Mouse (Mus musculus): ENCODE measurements around the gene Cyp4b1. TPM values are rescaled to one million over a fixed set of nuclear protein-coding genes. Genes with fewer than 3 reads are reported as not detected.
"Not testable (repeated sequence)": the region's sequence is repeated elsewhere in the genome, so short reads cannot be mapped to it uniquely, and the experiment has no call there.

Gene Cyp4b1
- polyA plus RNA-seq, 1 experiment from 2014 or later = 0.36 TPM

GRCm38 (mm10) chr4:115625560-115625959 is 22.0 kb downstream of the Cyp4b1 start:
- H3K36me3 ChIP-seq; ATAC-seq (ENCODE audit: low FRiP score); H3K4me1 ChIP-seq; H3K4me2 ChIP-seq (replicated peaks); H3K4me3 ChIP-seq; H3K27me3 ChIP-seq; H3K9ac ChIP-seq; H3K27ac ChIP-seq; H3K9me3 ChIP-seq (replicated peaks): not testable (repeated sequence)
- WGBS = 96% methylated on average over 3 of the region's 3 CpGs

GRCm38 (mm10) chr4:115614005-115614404 is 33.5 kb downstream of the Cyp4b1 start:
- Histone ChIP-seq H3K4me2 (replicated peaks) (no peak overlapping the region), H3K27ac (no peak overlapping the region), H3K27me3 (no peaks in the 10 kb centered on the region), H3K36me3 (no peaks in the 10 kb centered on the region), H3K9ac (no peak overlapping the region), H3K4me3 (no peak overlapping the region), H3K4me1 (no peaks in the 10 kb centered on the region), H3K9me3 (replicated peaks) (no peaks in the 10 kb centered on the region)
- no peak for ATAC-seq (ENCODE audit: low FRiP score)

DNA sequence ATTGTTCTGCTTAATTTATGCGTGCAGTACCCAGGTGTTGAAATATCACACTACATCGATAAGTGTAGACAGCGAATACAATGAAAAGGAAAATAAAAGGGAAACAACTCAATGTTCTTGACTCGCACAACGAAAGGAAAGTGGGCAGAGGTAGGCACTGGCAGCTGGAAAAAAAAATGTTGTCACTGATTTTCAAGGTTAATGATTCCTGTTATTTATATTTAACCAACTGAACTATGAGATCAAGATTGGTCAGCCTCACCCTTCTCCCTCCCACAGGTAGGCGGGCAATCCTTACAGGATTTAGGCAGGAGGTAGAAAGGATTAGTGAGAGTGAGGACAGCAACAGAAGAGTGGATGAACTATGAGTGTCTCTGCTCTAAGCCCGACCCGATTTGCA is 46.9 kb downstream of the Cyp4b1 start, which contains the start of gene Cyp4a32:
Cyp4a32 (plus strand) TSS at position 359 of the 400 bp plus-strand sequence.
- not testable (repeated sequence) for H3K27ac ChIP-seq; H3K27me3 ChIP-seq; H3K36me3 ChIP-seq; H3K4me3 ChIP-seq; H3K4me1 ChIP-seq; H3K4me2 ChIP-seq (replicated peaks); H3K9ac ChIP-seq; H3K9me3 ChIP-seq (replicated peaks); ATAC-seq (ENCODE audit: low FRiP score)
- WGBS = 86% methylated on average over 8 of the region's 8 CpGs

- Histone ChIP-seq H3K4me1 (no peaks in the 10 kb centered on the region), H3K9ac (no peak overlapping the region), H3K27ac (no peak overlapping the region), H3K36me3 (no peaks in the 10 kb centered on the region), H3K4me2 (replicated peaks) (no peak overlapping the region), H3K4me3 (no peak overlapping the region), H3K27me3 (no peaks in the 10 kb centered on the region), H3K9me3 (replicated peaks) (no peaks in the 10 kb centered on the region)
- WGBS = 86% methylated on average over 2 of the region's 2 CpGs
- no peak for ATAC-seq (ENCODE audit: low FRiP score)
These were observed 50.6 kb downstream of the Cyp4b1 start for GRCm38 (mm10) chr4:115596824-115597336.

DNA sequence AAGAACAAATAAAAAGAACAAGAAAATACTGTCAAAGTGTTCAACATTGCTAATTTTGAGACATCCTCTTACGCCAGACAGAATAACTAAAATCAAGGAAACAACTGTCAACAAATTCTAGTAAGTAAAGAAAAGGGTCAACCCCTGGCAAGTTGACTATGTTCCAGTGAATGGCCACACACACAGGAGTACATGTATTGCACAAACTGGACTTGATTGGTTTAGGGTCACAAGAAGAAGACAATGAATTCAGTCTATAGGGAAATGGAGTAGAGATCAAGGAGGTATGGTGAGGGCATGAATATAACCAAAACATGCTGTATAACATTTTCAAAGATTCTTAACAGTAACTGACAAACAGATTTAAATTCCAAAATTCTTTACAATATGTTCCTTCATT is 51.2 kb downstream of the Cyp4b1 start:
- no peak overlapping the region for H3K9ac ChIP-seq
- H3K4me1 ChIP-seq = no peaks in the 10 kb centered on the region
- 87% methylated on average over 1 of the region's 1 CpGs for WGBS
- H3K27me3 ChIP-seq = no peaks in the 10 kb centered on the region
- no peak overlapping the region for H3K27ac ChIP-seq
- ATAC-seq (ENCODE audit: low FRiP score) = no peak
- no peaks in the 10 kb centered on the region for H3K36me3 ChIP-seq
- no peak overlapping the region for H3K4me2 ChIP-seq (replicated peaks)
- H3K9me3 ChIP-seq (replicated peaks) = no peaks in the 10 kb centered on the region
- H3K4me3 ChIP-seq = no peak overlapping the region

GRCm38 (mm10) chr4:115583036-115583435 is 64.5 kb downstream of the Cyp4b1 start:
- Histone ChIP-seq H3K4me2 (replicated peaks) (no peak overlapping the region), H3K4me3 (no peak overlapping the region), H3K36me3 (no peaks in the 10 kb centered on the region), H3K27me3 (no peaks in the 10 kb centered on the region), H3K4me1 (no peaks in the 10 kb centered on the region), H3K27ac (no peak overlapping the region), H3K9ac (no peak overlapping the region), H3K9me3 (replicated peaks) (no peaks in the 10 kb centered on the region)
- ATAC-seq (ENCODE audit: low FRiP score) = no peak

- H3K27ac ChIP-seq = no peak overlapping the region
- no peak overlapping the region for H3K9ac ChIP-seq
- H3K9me3 ChIP-seq (replicated peaks) = no peaks in the 10 kb centered on the region
- H3K4me2 ChIP-seq (replicated peaks) = no peak overlapping the region
- H3K36me3 ChIP-seq = no peaks in the 10 kb centered on the region
- WGBS = 78% methylated on average over 2 of the region's 2 CpGs
- ATAC-seq (ENCODE audit: low FRiP score) = no peak
- no peaks in the 10 kb centered on the region for H3K4me1 ChIP-seq
- H3K27me3 ChIP-seq = no peaks in the 10 kb centered on the region
- H3K4me3 ChIP-seq = no peak overlapping the region
These were observed 71.7 kb downstream of the Cyp4b1 start for GRCm38 (mm10) chr4:115575776-115576175.

- Histone ChIP-seq H3K9ac (no peak overlapping the region), H3K27ac (no peak overlapping the region), H3K9me3 (replicated peaks) (no peaks in the 10 kb centered on the region), H3K4me3 (no peak overlapping the region), H3K27me3 (no peaks in the 10 kb centered on the region), H3K36me3 (no peaks in the 10 kb centered on the region), H3K4me2 (replicated peaks) (no peak overlapping the region), H3K4me1 (no peaks in the 10 kb centered on the region)
- no peak for ATAC-seq (ENCODE audit: low FRiP score)
- 82% methylated on average over 3 of the region's 3 CpGs for WGBS
These were observed 72.3 kb downstream of the Cyp4b1 start for GRCm38 (mm10) chr4:115575255-115575654.

Other genes with a start within 250 kb of the Cyp4b1 start
- gene Cyp4a12b, start 236.1 kb downstream of the Cyp4b1 start, polyA plus RNA-seq (2016; fragmentation: Nextera tagmentation; extraction: Ambion mirVana) = not detected in 2 replicates
- gene Cyp4a30b, start 195.1 kb downstream of the Cyp4b1 start, polyA plus RNA-seq (2016; fragmentation: Nextera tagmentation; extraction: Ambion mirVana) = not detected in 2 replicates
- gene Cyp4a14, start 151.6 kb downstream of the Cyp4b1 start, polyA plus RNA-seq (2016; fragmentation: Nextera tagmentation; extraction: Ambion mirVana) = 0.09 TPM in 1 of 2 replicates, not detected in the other
- not detected in 2 replicates for gene Cyp4a10, start 129.5 kb downstream of the Cyp4b1 start, polyA plus RNA-seq (2016; fragmentation: Nextera tagmentation; extraction: Ambion mirVana)
- not detected in 2 replicates for gene Cyp4a31, start 84.1 kb downstream of the Cyp4b1 start, polyA plus RNA-seq (2016; fragmentation: Nextera tagmentation; extraction: Ambion mirVana)
- gene Cyp4a32, start 46.8 kb downstream of the Cyp4b1 start, polyA plus RNA-seq (2016; fragmentation: Nextera tagmentation; extraction: Ambion mirVana) = not detected in 2 replicates
- gene Efcab14, start 90.0 kb upstream of the Cyp4b1 start, polyA plus RNA-seq (2016; fragmentation: Nextera tagmentation; extraction: Ambion mirVana) = 29.5 and 33.6 TPM in 2 replicates
- gene Tex38, start 133.3 kb upstream of the Cyp4b1 start, polyA plus RNA-seq (2016; fragmentation: Nextera tagmentation; extraction: Ambion mirVana) = 0.30 TPM in 1 of 2 replicates, not detected in the other
- 41.4 and 42.1 TPM in 2 replicates for gene Atpaf1, start 137.1 kb upstream of the Cyp4b1 start, polyA plus RNA-seq (2016; fragmentation: Nextera tagmentation; extraction: Ambion mirVana)
- gene Mob3c, start 180.4 kb upstream of the Cyp4b1 start, polyA plus RNA-seq (2016; fragmentation: Nextera tagmentation; extraction: Ambion mirVana) = 5.0 and 6.7 TPM in 2 replicates
- gene Mknk1, start 191.5 kb upstream of the Cyp4b1 start, polyA plus RNA-seq (2016; fragmentation: Nextera tagmentation; extraction: Ambion mirVana) = 28.0 and 30.8 TPM in 2 replicates
- not detected in 2 replicates for gene Kncn, start 236.7 kb upstream of the Cyp4b1 start, polyA plus RNA-seq (2016; fragmentation: Nextera tagmentation; extraction: Ambion mirVana)
- 0.17 TPM in 1 of 2 replicates, not detected in the other for gene 6430628N08Rik, start 242.9 kb upstream of the Cyp4b1 start, polyA plus RNA-seq (2016; fragmentation: Nextera tagmentation; extraction: Ambion mirVana)

Data from hindbrain, embryonic 12.5 days (tissue).